Mouse (Mus musculus): ENCODE measurements around the gene Gm10337. TPM values are rescaled to one million over a fixed set of nuclear protein-coding genes. Genes with fewer than 3 reads are reported as not detected.
A peak's percentile ranks its signal among the peaks of the same experiment; 100 is the strongest.

The Gm10337 gene
- polyA plus RNA-seq, 1 experiment from 2014 or later, result 5.5 TPM

GRCm38 (mm10) chr15:102500479-102500878 lies 3.0 kb upstream of the Gm10337 start:
- H3K9ac ChIP-seq, result no peak overlapping the region
- no peaks in the 10 kb centered on the region for H3K27me3 ChIP-seq
- no peak overlapping the region for H3K27ac ChIP-seq
- 87% methylated on average over 5 of the region's 5 CpGs for WGBS
- peaks cover 97% of the 10 kb centered on the region for H3K36me3 ChIP-seq
- H3K4me3 ChIP-seq (replicated peaks), result no peak overlapping the region
- no peak overlapping the region for H3K4me2 ChIP-seq
- no peaks in the 10 kb centered on the region for H3K9me3 ChIP-seq (replicated peaks)
- ATAC-seq (replicated peaks; ENCODE audit: low FRiP score), result no peak
- peaks cover 7% of the 10 kb centered on the region for H3K4me1 ChIP-seq

GRCm38 (mm10) chr15:102501084-102501814 lies 2.3 kb upstream of the Gm10337 start:
- Histone ChIP-seq H3K9ac (0 out of 2 replicates have a peak overlapping the region, but pooled peaks have one; percentile 0), H3K27me3 (no peaks in the 10 kb centered on the region), H3K4me2 (no peak overlapping the region), H3K4me3 (replicated peaks) (no peak overlapping the region), H3K4me1 (peaks cover 14% of the 10 kb centered on the region), H3K36me3 (peaks cover 90% of the 10 kb centered on the region), H3K9me3 (replicated peaks) (no peaks in the 10 kb centered on the region), H3K27ac (no peak overlapping the region)
- 85% methylated on average over 19 of the region's 19 CpGs for WGBS
- ATAC-seq (replicated peaks; ENCODE audit: low FRiP score), result no peak

GRCm38 (mm10) chr15:102502254-102502840 lies 1.2 kb upstream of the Gm10337 start:
- H3K9me3 ChIP-seq (replicated peaks), result no peaks in the 10 kb centered on the region
- 62% methylated on average over 9 of the region's 9 CpGs for WGBS
- no peak overlapping the region for H3K4me2 ChIP-seq
- no peak overlapping the region for H3K9ac ChIP-seq
- H3K36me3 ChIP-seq, result peaks cover 83% of the 10 kb centered on the region
- H3K4me3 ChIP-seq (replicated peaks), result no peak overlapping the region
- peaks cover 18% of the 10 kb centered on the region for H3K4me1 ChIP-seq
- ATAC-seq (replicated peaks; ENCODE audit: low FRiP score), result 0 out of 2 replicates have a peak, but pooled peaks have one; percentile 18
- no peaks in the 10 kb centered on the region for H3K27me3 ChIP-seq
- no peak overlapping the region for H3K27ac ChIP-seq

GRCm38 (mm10) chr15:102503924-102504782 lies 631 bp downstream of the Gm10337 start:
- H3K36me3 ChIP-seq, result peaks cover 69% of the 10 kb centered on the region
- no peak overlapping the region for H3K27ac ChIP-seq
- no peaks in the 10 kb centered on the region for H3K27me3 ChIP-seq
- H3K4me3 ChIP-seq (replicated peaks), result no peak overlapping the region
- no peak overlapping the region for H3K4me2 ChIP-seq
- H3K9me3 ChIP-seq (replicated peaks), result no peaks in the 10 kb centered on the region
- peaks cover 22% of the 10 kb centered on the region for H3K4me1 ChIP-seq
- WGBS, result 88% methylated on average over 9 of the region's 9 CpGs
- ATAC-seq (replicated peaks; ENCODE audit: low FRiP score), result no peak
- no peak overlapping the region for H3K9ac ChIP-seq

GRCm38 (mm10) chr15:102505073-102505769 lies 1.7 kb downstream of the Gm10337 start:
- Histone ChIP-seq H3K4me3 (replicated peaks) (no peak overlapping the region), H3K9me3 (replicated peaks) (no peaks in the 10 kb centered on the region), H3K4me2 (no peak overlapping the region), H3K9ac (no peak overlapping the region), H3K27ac (no peak overlapping the region), H3K27me3 (no peaks in the 10 kb centered on the region), H3K4me1 (peaks cover 32% of the 10 kb centered on the region), H3K36me3 (peaks cover 59% of the 10 kb centered on the region)
- ATAC-seq (replicated peaks; ENCODE audit: low FRiP score), result no peak
- 66% methylated on average over 12 of the region's 12 CpGs for WGBS

- H3K4me1 ChIP-seq, result peaks cover 39% of the 10 kb centered on the region
- no peaks in the 10 kb centered on the region for H3K27me3 ChIP-seq
- 77% methylated on average over 9 of the region's 9 CpGs for WGBS
- no peak overlapping the region for H3K4me2 ChIP-seq
- ATAC-seq (replicated peaks; ENCODE audit: low FRiP score), result no peak
- no peak overlapping the region for H3K9ac ChIP-seq
- no peaks in the 10 kb centered on the region for H3K9me3 ChIP-seq (replicated peaks)
- H3K4me3 ChIP-seq (replicated peaks), result no peak overlapping the region
- H3K36me3 ChIP-seq, result peaks cover 52% of the 10 kb centered on the region
- H3K27ac ChIP-seq, result peak overlapping the region; percentile 59
These were observed 2.4 kb downstream of the Gm10337 start for GRCm38 (mm10) chr15:102505770-102506463.

- Histone ChIP-seq H3K27ac (no peak overlapping the region), H3K4me2 (no peak overlapping the region), H3K36me3 (peaks cover 46% of the 10 kb centered on the region), H3K9ac (no peak overlapping the region), H3K27me3 (no peaks in the 10 kb centered on the region), H3K4me3 (replicated peaks) (no peak overlapping the region), H3K4me1 (peaks cover 45% of the 10 kb centered on the region), H3K9me3 (replicated peaks) (no peaks in the 10 kb centered on the region)
- WGBS, result 17% methylated on average over 2 of the region's 2 CpGs
- no peak for ATAC-seq (replicated peaks; ENCODE audit: low FRiP score)
These were observed 2.9 kb downstream of the Gm10337 start for GRCm38 (mm10) chr15:102506464-102506830.

GRCm38 (mm10) chr15:102506864-102507263 lies 3.3 kb downstream of the Gm10337 start:
- no peak overlapping the region for H3K4me2 ChIP-seq
- H3K9ac ChIP-seq, result no peak overlapping the region
- no peak overlapping the region for H3K4me3 ChIP-seq (replicated peaks)
- ATAC-seq (replicated peaks; ENCODE audit: low FRiP score), result no peak
- no peaks in the 10 kb centered on the region for H3K9me3 ChIP-seq (replicated peaks)
- no peaks in the 10 kb centered on the region for H3K27me3 ChIP-seq
- H3K27ac ChIP-seq, result no peak overlapping the region
- 89% methylated on average over 1 of the region's 1 CpGs for WGBS
- H3K36me3 ChIP-seq, result peaks cover 42% of the 10 kb centered on the region
- H3K4me1 ChIP-seq, result peaks cover 49% of the 10 kb centered on the region

- peaks cover 56% of the 10 kb centered on the region for H3K4me1 ChIP-seq
- no peak for ATAC-seq (replicated peaks; ENCODE audit: low FRiP score)
These were observed 4.0 kb downstream of the Gm10337 start for GRCm38 (mm10) chr15:102507561-102507960.

GRCm38 (mm10) chr15:102508336-102508735 lies 4.8 kb downstream of the Gm10337 start:
- peaks cover 28% of the 10 kb centered on the region for H3K36me3 ChIP-seq
- H3K27ac ChIP-seq, result no peak overlapping the region
- no peaks in the 10 kb centered on the region for H3K27me3 ChIP-seq
- H3K4me3 ChIP-seq (replicated peaks), result no peak overlapping the region
- H3K4me1 ChIP-seq, result peaks cover 62% of the 10 kb centered on the region
- H3K9ac ChIP-seq, result no peak overlapping the region
- no peak overlapping the region for H3K4me2 ChIP-seq
- H3K9me3 ChIP-seq (replicated peaks), result no peaks in the 10 kb centered on the region
- no peak for ATAC-seq (replicated peaks; ENCODE audit: low FRiP score)
- WGBS, result 85% methylated on average over 3 of the region's 3 CpGs

More at GRCm38 (mm10) chr15:102507561-102507960, 4.0 kb downstream of the Gm10337 start:
- H3K36me3 ChIP-seq, result peaks cover 35% of the 10 kb centered on the region
- no peak overlapping the region for H3K4me3 ChIP-seq (replicated peaks)
- H3K27ac ChIP-seq, result no peak overlapping the region
- H3K4me2 ChIP-seq, result no peak overlapping the region
- no peaks in the 10 kb centered on the region for H3K9me3 ChIP-seq (replicated peaks)
- H3K27me3 ChIP-seq, result no peaks in the 10 kb centered on the region
- H3K9ac ChIP-seq, result no peak overlapping the region

- peak overlapping the region; percentile 88 for H3K27ac ChIP-seq
- peak overlapping the region; percentile 63 for H3K4me3 ChIP-seq (replicated peaks)
- no peaks in the 10 kb centered on the region for H3K27me3 ChIP-seq
- 5% methylated on average over 9 of the region's 9 CpGs for WGBS
- peaks cover 61% of the 10 kb centered on the region for H3K4me1 ChIP-seq
- H3K4me2 ChIP-seq, result peak overlapping the region; percentile 88
- peak overlapping the region; percentile 66 for H3K9ac ChIP-seq
- no peaks in the 10 kb centered on the region for H3K9me3 ChIP-seq (replicated peaks)
- ATAC-seq (replicated peaks; ENCODE audit: low FRiP score), result peak; percentile 55
- peaks cover 10% of the 10 kb centered on the region for H3K36me3 ChIP-seq
These were observed 6.6 kb downstream of the Gm10337 start for GRCm38 (mm10) chr15:102510110-102510509.

Data from kidney, embryonic 15.5 days (tissue).